Mouse (Mus musculus) lung, postnatal 14 days (tissue): ENCODE measurements around the gene Arhgap32.
"Not testable (repeated sequence)": the region's sequence is repeated elsewhere in the genome, so short reads cannot be mapped to it uniquely, and the experiment has no call there.

Experiments
- DNase-seq: peaks from one replicate; pipeline ENCODE4 v3.0.0; 2021

Arhgap32 gene

GRCm38 (mm10) chr9:32115786-32116185, at the start of gene Arhgap32:
Gene Arhgap32 (plus strand): TSS chr9:32116136.
- DNase-seq, result no peak

DNA sequence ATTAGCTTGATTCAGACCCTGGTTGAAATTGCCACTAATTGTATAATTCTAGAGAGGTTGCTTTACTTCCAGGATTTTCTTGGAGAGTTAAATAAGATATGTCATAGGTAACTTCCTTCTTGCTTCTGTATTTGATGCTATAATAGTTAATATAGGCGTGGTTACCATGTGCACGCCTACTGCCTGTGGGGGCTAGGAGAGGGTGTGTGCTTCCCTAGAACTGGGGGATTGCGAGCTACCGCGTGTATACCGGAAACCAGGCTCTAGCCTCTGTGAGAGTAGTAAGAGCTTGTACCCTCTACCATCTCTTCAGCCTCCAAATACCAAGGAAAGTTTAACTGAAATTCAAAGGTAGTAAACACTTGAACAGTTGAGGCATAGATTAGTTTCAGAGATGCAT, 43.2 kb upstream of the Arhgap32 start:
- no peak for DNase-seq

DNA sequence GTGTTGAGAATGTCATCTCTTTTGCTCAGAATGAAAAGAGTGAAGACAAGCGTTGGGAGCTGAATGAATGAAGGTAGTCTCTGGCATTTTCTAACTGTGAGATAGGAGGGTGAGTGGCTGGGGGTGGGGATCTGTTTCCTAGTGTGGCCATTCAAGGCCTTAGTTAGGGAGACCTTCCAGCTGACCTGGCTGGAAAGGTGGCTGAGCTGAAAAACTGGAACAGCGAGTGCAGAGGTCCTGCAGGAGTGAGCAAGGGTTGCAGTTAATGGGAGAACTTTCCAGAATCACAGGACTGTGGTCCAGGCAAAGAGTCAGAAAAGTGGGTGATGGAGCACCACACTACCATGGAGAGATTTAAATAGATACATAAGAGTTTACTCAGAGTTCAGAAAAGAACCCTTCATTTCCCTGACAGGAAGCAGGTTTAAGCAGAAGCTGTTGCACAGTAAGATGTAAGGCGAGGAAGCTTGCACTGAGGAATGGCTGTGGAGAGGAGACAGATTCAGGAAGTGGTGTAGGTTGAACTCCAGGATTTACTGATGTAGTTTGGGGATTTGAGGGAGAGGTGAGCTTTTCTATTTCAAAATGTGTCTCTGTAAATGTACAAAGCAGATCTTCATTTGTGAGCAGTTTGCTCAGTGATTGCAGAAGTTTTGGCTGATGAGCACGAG, 27.7 kb upstream of the Arhgap32 start:
- no peak for DNase-seq

DNA sequence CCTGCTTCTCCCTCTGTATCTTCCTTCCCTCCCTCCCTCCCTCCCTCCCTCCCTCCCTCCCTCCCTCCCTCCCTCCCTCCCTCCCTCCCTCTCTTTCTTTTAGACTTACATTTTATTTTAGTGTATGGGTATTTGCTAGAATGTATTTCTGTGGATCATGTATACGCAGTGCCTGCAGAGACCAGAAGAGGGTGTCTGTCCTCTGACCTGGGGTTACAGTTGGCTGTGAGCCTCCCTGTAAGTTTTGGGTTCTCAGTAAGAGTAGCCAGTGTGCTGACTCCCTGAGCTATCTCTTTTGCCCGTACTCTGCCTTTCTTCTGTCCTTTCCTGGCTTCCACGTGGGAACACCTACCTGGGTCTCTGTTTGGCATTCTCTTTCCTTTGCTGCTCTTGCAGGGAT, 27.1 kb upstream of the Arhgap32 start:
- DNase-seq, result no peak

DNA sequence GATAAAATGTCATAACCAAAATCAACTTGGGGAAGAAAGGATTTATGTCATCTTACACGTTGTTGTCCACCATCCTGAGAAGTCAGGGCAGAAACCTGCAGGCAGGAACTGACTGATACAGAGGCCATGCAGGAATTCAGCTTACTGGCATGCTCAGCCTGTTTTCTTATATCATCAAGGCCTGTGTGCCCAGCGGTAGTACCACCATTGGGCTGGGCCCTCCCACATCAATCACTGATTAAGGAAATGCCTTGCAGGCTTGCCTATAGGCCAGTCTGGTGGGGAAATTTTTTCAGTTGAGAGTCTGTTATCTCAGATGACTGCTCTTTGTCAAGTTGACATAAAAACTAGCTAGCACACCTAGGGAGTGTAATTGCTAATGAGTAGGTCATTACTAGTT, 22.5 kb upstream of the Arhgap32 start:
- no peak for DNase-seq

DNA sequence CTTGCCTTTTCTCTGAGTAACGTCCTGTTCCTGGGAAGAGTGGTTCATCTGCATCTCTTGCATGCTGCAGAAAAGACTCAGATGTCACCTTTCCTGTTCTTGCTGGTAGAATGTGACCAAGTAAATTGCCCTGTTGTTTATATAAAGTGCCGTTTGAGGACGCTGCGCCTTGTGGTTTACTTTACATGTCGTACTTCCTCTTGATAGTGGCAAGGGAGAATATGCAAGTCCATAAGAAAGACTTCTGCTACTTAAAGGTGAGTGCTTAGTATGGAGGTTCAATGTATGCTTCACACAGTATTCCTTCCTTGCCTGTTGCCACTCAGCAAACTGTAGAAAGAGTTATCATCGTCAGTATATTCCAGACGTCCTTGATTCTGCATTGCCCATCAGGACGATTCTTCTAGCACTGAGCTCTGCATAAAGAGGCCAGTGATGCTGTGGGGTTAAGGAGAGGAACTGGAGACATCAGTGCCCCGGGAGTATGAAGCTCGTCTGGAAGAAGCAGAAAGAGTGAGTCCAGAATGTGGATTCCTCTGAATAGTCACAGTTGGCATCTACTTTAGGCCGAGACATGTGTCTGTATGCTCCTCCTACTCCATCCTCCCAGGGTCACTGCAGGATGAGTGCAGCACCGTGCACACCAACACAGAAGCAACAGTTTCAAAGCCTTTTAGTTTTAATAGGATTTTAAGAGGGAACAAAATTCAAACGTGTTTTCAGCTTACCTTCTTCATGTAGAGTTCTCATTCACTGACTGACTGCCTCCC, 21.4 kb upstream of the Arhgap32 start:
- no peak for DNase-seq

- no peak for DNase-seq
Observed at GRCm38 (mm10) chr9:32095511-32095910, 20.4 kb upstream of the Arhgap32 start.

DNA sequence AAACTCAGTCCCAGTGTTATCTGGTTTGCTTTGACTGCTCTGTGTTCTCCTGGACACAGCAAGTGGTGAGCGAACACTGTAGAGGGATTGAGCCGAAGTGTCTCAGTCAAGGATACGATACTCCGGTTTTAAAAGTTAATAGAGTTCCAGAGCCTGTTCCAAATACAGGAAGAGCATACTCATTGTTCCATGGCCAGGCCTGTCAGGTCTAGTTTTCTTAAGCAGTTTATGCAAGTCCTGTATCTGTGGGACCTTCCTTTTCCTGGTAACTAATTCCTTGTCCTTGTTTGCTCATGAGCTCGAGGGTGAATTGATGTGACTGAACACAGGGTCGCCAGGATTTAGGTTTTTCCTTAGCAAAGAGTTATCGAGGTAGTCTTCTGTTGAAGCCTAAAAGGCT, 19.4 kb upstream of the Arhgap32 start:
- DNase-seq, result no peak

DNA sequence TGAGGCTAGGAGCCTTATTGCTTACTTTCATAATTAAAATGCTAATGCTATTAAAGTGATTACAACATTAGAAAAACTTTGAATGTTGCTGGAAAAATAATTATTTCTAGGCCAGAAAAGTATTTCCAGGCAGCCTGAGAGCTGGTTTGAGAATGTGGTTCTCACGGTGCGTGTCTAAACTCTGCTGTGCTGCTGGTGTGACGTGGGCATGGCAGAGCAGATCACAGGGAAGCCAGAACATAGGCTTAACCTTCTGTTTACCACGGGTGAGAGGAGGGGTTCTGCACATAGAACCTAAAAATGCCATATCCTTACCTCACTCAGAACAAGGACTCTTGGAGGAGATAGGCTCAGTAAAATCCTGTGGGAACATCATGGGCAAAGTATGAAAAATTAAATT, 18.8 kb upstream of the Arhgap32 start:
- DNase-seq, result no peak

DNA sequence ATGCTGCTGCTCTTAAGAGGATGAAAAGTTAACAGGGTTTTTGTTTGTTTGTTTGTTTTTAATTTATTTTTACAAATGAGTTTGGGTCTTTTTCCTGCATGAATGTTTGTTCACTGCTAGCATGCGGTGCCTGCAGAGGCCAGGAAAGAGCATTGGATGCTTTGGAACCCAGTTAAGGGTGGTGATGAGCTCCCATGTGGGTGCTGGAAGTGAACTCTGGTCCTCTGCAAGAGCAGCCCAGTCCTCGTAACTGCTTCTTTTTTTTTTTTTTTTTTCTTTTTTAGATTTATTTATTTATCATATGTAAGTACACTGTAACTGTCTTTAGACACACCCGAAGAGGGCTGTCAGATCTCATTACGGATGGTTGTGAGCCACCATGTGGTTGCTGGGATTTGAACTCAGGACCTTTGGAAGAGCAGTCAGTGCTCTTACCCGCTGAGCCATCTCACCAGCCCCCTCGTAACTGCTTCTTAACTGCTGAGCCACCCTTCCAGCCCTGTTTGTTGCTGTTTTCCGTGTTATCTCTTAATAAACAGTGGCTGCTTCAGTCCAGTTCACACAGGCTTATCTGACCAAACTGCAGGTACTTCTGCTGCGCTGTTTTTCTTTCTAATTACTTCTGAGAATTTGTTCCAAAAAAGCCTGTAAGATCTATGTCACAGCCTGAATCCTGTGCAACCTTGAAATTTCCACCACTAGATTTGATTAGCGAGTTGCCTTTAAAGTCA, 17.3 kb upstream of the Arhgap32 start:
- DNase-seq, result no peak

GRCm38 (mm10) chr9:32100561-32100960, 15.4 kb upstream of the Arhgap32 start:
- no peak for DNase-seq

DNA sequence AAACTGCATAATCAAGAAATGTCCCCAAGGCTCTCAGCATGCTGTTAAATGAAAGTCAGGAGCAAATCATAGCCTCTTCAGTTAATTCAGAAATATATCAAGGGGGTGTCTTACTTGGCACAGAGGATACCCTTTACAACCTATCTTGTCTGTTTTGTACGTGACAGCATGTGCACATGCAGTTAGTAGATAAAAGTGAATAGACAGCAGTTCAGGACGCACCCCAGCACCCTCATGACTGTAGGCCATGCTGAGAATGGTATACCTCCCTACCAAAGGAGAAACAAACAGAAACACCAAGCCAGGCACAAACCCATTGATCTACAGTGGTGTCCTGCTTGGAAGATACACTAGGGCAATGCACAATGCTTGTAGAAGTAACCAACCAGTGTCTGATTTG, 14.4 kb upstream of the Arhgap32 start:
- DNase-seq, result no peak

GRCm38 (mm10) chr9:32104670-32105069, 11.3 kb upstream of the Arhgap32 start:
- DNase-seq, result no peak

GRCm38 (mm10) chr9:32110376-32110775, 5.6 kb upstream of the Arhgap32 start:
- DNase-seq, result no peak

GRCm38 (mm10) chr9:32116272-32116671, 336 bp downstream of the Arhgap32 start:
- no peak for DNase-seq

DNA sequence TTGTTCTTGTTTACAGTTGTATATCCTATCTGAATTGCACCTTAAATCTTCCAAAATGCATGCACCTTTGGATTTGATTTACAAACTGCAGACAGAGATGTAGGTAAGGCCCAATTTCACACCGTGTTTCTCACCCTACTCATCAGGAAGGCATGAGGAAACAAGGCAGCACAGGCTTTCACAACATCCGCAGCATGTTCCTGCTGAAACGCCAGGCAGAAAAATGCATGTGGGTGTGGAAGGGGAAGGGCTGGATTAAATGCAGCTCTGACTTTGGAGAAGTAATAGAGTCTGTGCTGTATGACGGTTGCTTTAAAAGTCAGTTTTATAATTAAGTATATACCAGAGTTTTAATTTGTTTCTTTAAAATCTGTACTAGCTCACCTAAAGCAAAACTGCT, 1.9 kb downstream of the Arhgap32 start:
- DNase-seq, result peak; percentile 30

GRCm38 (mm10) chr9:32118433-32118832, 2.5 kb downstream of the Arhgap32 start:
- no peak for DNase-seq

DNA sequence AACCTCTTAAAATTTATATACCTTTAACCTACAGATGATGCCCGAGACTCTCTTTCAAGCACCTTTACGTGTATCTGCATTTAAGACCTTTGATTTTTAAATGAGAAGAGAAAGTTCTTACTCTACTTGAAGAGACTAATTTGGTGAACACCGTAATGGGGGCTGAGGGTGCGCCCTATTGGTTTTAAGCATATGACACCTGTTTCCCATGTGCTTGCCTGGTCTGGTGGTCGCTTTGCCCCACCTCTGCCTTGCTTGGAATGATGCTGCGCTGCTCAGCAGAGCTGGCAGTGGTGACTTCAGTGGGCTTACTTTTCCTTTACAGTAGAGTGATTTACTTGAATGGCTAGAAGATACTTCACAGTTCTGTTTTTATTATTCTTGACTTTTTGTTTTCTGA, 3.6 kb downstream of the Arhgap32 start:
- no peak for DNase-seq

DNA sequence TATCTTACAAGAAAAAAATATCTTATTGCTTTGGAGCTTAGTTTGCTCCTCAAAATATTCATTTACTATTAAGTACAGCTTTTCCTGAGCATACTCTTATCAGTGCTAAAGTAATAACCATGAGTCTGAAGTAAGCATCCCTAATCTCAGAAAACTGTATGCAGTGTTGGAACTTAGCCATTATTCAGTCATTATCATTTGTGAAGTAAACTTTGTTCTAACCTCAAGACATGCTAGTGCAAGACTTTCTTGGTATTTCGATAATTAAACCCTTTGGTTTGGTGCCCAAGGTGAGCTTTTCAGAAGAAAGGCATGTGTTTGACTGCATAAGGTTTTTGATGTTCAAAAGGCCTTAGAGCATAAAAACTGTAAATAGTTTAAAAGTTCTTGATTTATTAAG, 4.2 kb downstream of the Arhgap32 start:
- no peak for DNase-seq

GRCm38 (mm10) chr9:32121271-32121670, 5.3 kb downstream of the Arhgap32 start:
- DNase-seq, result not testable (repeated sequence)

- DNase-seq, result no peak
Observed at GRCm38 (mm10) chr9:32136195-32136594, 20.3 kb downstream of the Arhgap32 start.

DNA sequence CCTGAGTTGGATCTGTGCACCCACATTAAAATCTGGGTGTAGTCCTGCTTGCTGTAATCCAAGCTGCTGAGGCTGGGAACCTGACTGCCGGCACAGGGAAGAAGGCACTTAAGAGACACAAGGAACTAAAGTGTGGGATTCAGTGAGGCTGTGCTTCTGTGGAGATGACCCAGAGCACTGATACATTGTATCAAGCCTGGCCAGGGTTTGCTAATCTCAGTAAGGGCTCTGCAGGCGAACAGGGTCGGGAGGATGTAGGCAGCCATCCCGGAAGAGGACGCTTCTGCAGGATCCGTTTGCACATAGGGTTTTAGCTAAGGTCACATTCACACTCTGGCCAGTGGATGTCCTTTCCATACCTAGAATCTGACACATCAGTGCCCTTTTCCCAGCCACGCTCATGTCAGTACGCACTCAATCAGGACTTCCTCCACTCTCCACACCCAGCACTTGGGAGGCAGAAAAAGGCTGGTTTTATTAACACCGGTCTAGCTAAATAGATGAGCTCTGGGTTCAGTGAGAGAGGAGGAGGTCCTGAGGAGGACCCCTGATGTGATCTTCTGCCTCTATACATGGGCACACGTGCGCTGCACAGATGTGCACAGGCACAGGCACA, 20.9 kb downstream of the Arhgap32 start:
- DNase-seq, result no peak

- no peak for DNase-seq
Observed at GRCm38 (mm10) chr9:32137697-32138426, 21.9 kb downstream of the Arhgap32 start.
